Mouse (Mus musculus): ENCODE measurements around the gene Saa2.
"Not testable (repeated sequence)": the region's sequence is repeated elsewhere in the genome, so short reads cannot be mapped to it uniquely, and the experiment has no call there.

The Saa2 gene

DNA sequence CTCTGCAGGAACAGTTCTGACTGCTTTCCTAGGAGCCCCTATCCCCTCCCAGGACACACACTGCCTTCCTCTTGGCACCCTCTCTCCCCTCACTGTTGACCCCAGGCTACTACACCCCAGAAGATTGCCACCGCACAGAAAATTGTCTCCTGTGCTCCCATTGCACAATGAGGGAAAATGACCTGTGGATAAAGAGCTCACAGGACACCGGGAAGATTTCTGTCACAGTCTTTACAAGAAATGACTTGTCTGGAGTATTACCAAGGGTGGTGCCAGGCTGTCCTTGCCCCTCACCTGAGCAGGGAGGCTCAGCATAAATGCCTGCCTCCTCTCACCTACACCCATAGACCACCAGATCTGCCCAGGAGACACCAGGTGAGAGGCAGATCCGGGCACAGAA is at the start of gene Saa2:
Gene Saa2 (plus strand): TSS at position 301 of the 400 bp plus-strand sequence.
- no peak for DNase-seq (ENCODE audit: low read depth)

DNA sequence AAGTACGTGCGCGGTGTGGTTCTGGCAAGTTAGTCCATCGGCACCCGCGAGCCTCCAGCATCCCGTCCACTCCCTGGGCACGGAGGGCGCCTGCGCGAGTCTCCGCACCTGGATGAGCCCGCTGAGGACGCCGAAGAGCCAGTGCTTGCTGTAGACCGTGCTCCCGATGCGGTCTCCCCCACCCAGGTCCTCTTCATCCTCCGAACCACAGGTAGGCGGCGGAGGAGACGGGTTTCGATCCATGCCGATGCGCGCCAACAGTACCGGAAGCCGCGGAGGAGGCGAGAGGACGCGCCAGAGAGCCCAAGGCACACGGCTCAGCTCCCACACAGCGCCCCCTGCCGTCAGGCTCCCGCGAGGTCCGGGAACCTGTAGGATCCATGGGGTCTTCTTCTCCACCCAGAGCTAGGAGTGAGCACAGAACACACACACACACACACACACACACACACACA is 41.2 kb upstream of the Saa2 start, which contains the start of gene Saal1:
Gene Saal1 (minus strand): TSS at position 291 of the 455 bp plus-strand sequence.
- DNase-seq (ENCODE audit: low read depth) = peak; percentile 90

- no peak for DNase-seq (ENCODE audit: low read depth)
Measured at GRCm38 (mm10) chr7:46712250-46712649, 39.3 kb upstream of the Saa2 start.

- peak; percentile 72 for DNase-seq (ENCODE audit: low read depth)
Measured at GRCm38 (mm10) chr7:46714518-46714917, 37.1 kb upstream of the Saa2 start.

- no peak for DNase-seq (ENCODE audit: low read depth)
Measured at GRCm38 (mm10) chr7:46715600-46715999, 36.0 kb upstream of the Saa2 start, which contains the start of gene Saa3. Gene Saa3, minus strand, starts transcription at chr7:46715700.

- DNase-seq (ENCODE audit: low read depth) = no peak
Measured at GRCm38 (mm10) chr7:46716897-46717296, 34.7 kb upstream of the Saa2 start.

DNA sequence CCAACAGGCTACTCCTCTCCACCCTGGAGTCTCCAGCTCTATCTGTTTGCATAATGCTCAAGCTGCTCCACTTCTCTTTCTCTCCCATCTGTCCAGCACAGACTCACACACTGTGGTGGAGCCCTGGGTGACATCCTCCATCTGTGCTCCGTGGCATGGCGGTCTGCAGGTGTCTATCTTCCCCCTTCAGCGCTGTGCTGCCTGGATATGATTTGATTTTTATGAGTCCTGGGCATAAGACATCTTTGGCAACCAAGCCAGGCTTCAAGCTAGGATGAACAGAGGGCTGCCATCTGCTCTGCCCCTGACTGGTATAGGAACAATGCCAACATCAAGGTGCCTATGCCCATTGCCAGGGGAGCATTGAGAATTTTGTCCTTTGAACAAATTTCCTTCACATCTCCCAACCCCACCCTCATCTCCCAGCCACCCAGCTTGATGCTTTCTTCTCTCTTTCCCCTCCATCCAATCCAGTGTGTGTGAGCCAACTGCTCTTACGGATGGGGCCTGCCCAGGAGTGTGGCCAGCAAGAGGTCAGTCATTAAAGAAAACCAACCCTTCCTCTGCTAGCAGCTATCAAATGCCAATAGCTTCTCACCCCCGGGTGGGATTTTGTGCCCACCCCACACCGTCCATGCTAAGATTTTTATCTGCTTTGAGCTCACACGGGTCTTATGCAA is 32.9 kb upstream of the Saa2 start:
- DNase-seq (ENCODE audit: low read depth) = no peak

GRCm38 (mm10) chr7:46719526-46719925 is 32.1 kb upstream of the Saa2 start:
- no peak for DNase-seq (ENCODE audit: low read depth)

- DNase-seq (ENCODE audit: low read depth) = no peak
Measured at GRCm38 (mm10) chr7:46720460-46720859, 31.1 kb upstream of the Saa2 start.

- no peak for DNase-seq (ENCODE audit: low read depth)
Measured at GRCm38 (mm10) chr7:46723354-46723753, 28.2 kb upstream of the Saa2 start.

DNA sequence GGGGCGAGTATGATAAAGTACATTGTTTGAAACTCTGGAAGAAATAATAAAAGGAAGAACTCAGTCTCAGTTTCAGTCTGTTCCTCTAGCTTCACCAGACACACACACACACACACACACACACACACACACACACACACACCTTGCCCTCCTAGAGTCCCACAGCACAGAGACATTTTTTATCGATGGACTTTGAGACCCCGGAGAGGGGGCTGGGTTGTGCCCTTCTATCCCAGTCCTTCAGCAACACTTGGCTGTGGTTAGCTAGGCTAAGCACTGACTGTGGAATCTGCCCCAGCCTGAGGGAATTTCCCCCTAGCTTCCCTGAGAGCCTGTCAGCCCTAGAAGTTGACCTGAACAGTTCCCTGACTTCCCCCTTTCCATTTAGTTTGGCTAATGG is 27.7 kb upstream of the Saa2 start:
- DNase-seq (ENCODE audit: low read depth) = no peak

- DNase-seq (ENCODE audit: low read depth) = no peak
Measured at GRCm38 (mm10) chr7:46724396-46724795, 27.2 kb upstream of the Saa2 start.

- DNase-seq (ENCODE audit: low read depth) = no peak
Measured at GRCm38 (mm10) chr7:46727584-46727983, 24.0 kb upstream of the Saa2 start.

GRCm38 (mm10) chr7:46732458-46732857 is 19.1 kb upstream of the Saa2 start, which contains the start of gene Saa4:
Gene Saa4, minus strand, starts transcription at chr7:46732603.
- DNase-seq (ENCODE audit: low read depth) = no peak

DNA sequence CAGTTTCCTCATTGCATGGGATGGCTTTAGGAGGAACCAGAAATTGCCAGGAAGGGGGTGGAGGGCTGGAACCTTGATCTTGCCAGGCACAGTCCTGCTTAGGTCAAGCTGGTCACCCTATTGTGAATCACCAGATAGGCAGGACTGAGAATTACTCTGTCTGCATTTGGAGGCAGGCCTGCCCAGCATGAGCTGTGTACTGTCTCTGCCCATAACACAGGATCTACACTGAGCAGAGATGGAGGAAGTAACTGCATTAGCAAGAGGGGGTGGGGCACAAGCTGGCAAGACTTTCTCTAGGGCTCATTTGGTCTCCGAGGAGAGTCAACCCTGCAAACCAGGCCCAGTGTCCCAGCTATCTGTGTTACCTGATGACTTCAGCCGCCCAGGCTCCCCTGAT is 16.6 kb upstream of the Saa2 start:
- no peak for DNase-seq (ENCODE audit: low read depth)

GRCm38 (mm10) chr7:46738561-46739460 is 12.8 kb upstream of the Saa2 start:
- no peak for DNase-seq (ENCODE audit: low read depth)

DNA sequence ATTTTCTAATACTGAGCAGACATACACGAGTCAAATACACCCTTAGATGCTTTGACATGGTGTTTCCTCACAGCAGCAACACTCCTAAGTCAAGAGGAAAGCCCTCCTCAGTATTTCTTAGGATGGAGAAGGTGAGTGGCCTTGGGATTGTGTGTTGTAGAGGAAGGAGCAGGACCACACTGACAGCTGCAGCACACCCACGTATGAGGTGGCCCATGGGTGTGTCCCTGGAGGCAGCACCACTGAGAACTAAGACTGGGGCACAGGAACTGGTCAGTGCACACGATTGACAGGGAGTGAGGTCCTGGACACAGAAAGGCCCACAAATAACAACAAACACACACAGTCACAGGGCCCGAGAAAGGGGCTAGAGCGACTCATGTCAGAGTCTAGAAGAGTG is 11.5 kb upstream of the Saa2 start:
- DNase-seq (ENCODE audit: low read depth) = not testable (repeated sequence)

DNA sequence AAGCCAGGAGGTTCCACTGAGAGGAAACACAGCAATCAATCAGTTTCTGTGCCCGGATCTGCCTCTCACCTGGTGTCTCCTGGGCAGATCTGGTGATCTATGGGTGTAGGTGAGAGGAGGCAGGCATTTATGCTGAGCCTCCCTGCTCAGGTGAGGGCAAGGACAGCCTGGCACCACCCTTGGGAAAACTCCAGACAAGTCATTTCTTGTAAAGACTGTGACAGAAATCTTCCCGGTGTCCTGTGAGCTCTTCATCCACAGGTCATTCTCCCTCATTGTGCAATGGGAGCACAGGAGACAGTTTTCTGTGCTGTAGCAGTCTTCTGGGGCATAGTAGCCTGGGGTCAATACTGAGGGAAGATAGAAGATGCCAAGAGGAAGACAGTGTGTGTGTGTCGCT is 8.7 kb upstream of the Saa2 start, which contains the start of gene Saa1:
Gene Saa1 (minus strand): TSS at position 101 of the 400 bp plus-strand sequence.
- DNase-seq (ENCODE audit: low read depth) = not testable (repeated sequence)

GRCm38 (mm10) chr7:46745816-46746215 is 5.8 kb upstream of the Saa2 start:
- no peak for DNase-seq (ENCODE audit: low read depth)

DNA sequence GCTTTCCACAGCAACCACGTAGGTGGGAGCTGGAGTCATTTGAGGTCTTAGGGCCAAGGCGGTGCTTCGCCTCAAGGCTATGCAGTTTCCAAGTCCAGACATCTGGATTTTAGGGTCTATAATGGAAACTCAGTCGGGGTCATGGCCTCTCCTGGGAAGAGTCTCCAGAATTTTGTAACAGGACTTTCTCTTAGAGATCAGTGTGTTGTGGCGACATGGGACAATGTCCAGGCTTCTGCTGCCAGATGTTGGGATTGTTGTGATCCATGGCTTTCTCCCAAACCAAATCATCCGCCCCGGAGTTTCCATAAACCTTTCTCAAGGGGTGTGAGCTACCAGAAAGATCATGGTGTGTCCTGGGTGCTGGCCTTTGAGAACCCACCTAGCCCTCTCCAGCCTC is 5.2 kb upstream of the Saa2 start:
- no peak for DNase-seq (ENCODE audit: low read depth)

DNA sequence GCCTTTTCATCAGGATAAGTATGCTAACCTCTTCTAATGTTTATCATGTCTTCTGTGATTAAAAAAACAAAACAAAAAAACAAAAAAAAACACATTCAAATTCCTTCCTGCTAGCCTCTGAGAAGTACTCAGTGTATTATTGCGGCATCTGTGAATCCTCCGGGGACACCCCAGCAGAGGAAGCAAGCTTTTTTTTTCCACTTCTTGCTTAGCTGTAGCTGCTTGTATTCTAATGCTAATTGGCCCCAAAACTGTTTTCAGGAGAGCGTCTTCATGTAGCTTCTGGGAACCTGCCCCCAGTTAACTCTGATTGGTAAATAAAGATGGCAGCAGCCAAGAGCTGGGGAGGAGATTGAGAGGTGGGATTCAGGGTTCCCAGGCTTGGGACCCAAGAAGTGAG is 3.1 kb upstream of the Saa2 start:
- no peak for DNase-seq (ENCODE audit: low read depth)

DNA sequence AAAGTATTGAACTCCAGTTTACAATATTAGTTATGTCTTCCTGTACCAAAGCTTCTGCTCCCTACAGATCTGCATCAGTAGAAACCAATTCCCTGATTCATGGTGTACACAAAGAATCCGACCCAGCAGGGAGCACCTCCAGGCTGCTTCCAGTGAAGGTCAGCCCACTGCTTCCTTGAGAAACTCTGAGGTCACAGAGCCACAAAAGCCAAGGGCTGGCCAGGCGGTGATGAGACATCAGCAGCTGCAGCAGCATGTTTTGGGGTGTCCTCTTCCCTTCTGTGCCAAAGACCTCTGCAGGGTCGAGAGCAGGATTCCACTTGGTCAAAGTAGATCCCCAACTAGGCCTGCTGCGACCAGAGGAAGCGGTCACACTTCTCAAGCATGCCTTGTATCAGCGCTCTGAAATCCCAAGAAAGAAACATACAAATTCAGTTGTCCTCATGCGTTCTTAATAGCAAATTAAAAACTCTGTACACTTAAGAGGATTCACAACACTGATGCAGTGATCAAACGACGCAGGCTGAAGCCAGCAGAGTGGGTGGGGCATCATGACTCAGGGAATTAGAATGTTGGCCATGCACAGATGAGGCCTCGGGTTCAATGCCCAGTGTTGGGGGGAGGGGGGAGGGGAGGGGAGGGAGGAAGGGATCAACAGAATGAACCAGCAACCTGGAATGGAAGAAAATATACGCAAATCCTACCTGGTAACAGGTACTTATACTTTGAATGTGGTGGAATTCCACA is 9.6 kb downstream of the Saa2 start:
- no peak for DNase-seq (ENCODE audit: low read depth)
